Mouse (Mus musculus): ENCODE measurements at regions not wholly inside any gene's neighbourhood (a gene's known extent, or its start where the extent isn't known, plus 50 kb on each side); places are given as distances from the start of the nearest gene placed in this dataset.

- 44% methylated on average over 2 of the region's 2 CpGs for WGBS (ENCODE audit: insufficient replicate concordance)
- H3K27ac ChIP-seq (ENCODE audit: low read length), result no peak overlapping the region
- H3K9me3 ChIP-seq (replicated peaks; ENCODE audit: control insufficient read depth, low read length), result no peaks in the 10 kb centered on the region
- ATAC-seq (ENCODE audit: low read depth), result no peak
- H3K4me1 ChIP-seq (ENCODE audit: control insufficient read depth, low read depth, low read length), result no peaks in the 10 kb centered on the region
- no peak overlapping the region for H3K4me3 ChIP-seq (ENCODE audit: low read depth, low read length)
- no peaks in the 10 kb centered on the region for H3K27me3 ChIP-seq (ENCODE audit: control insufficient read depth, insufficient read depth, low read depth, low read length)
- no peak overlapping the region for H3K4me2 ChIP-seq (ENCODE audit: low read depth, low read length)
- H3K36me3 ChIP-seq (ENCODE audit: control insufficient read depth, insufficient read depth), result no peaks in the 10 kb centered on the region
- no peak overlapping the region for H3K9ac ChIP-seq (ENCODE audit: low read depth, low read length)
Measured at GRCm38 (mm10) chr12:99060702-99061101, 140.3 kb downstream of the Ttc8 start.

- WGBS (ENCODE audit: insufficient replicate concordance), result 69% methylated on average over 3 of the region's 3 CpGs
- Histone ChIP-seq H3K4me2 (ENCODE audit: low read depth, low read length) (no peak overlapping the region), H3K4me3 (ENCODE audit: low read depth, low read length) (no peak overlapping the region), H3K27ac (ENCODE audit: low read length) (no peak overlapping the region), H3K27me3 (ENCODE audit: control insufficient read depth, insufficient read depth, low read depth, low read length) (no peaks in the 10 kb centered on the region), H3K9ac (ENCODE audit: low read depth, low read length) (no peak overlapping the region), H3K4me1 (ENCODE audit: control insufficient read depth, low read depth, low read length) (no peaks in the 10 kb centered on the region), H3K9me3 (replicated peaks; ENCODE audit: control insufficient read depth, low read length) (no peaks in the 10 kb centered on the region), H3K36me3 (ENCODE audit: control insufficient read depth, insufficient read depth) (no peaks in the 10 kb centered on the region)
- no peak for ATAC-seq (ENCODE audit: low read depth)
Measured at GRCm38 (mm10) chr12:99063441-99063840, 143.1 kb downstream of the Ttc8 start.

GRCm38 (mm10) chr12:99063885-99064284 is 143.5 kb downstream of the Ttc8 start:
- no peak for ATAC-seq (ENCODE audit: low read depth)
- Histone ChIP-seq H3K27ac (ENCODE audit: low read length) (no peak overlapping the region), H3K27me3 (ENCODE audit: control insufficient read depth, insufficient read depth, low read depth, low read length) (no peaks in the 10 kb centered on the region), H3K4me2 (ENCODE audit: low read depth, low read length) (no peak overlapping the region), H3K4me3 (ENCODE audit: low read depth, low read length) (no peak overlapping the region), H3K36me3 (ENCODE audit: control insufficient read depth, insufficient read depth) (no peaks in the 10 kb centered on the region), H3K9me3 (replicated peaks; ENCODE audit: control insufficient read depth, low read length) (no peaks in the 10 kb centered on the region), H3K9ac (ENCODE audit: low read depth, low read length) (no peak overlapping the region), H3K4me1 (ENCODE audit: control insufficient read depth, low read depth, low read length) (no peaks in the 10 kb centered on the region)
- 56% methylated on average over 8 of the region's 8 CpGs for WGBS (ENCODE audit: insufficient replicate concordance)

- no peak overlapping the region for H3K27ac ChIP-seq (ENCODE audit: low read length)
- H3K4me1 ChIP-seq (ENCODE audit: control insufficient read depth, low read depth, low read length), result no peaks in the 10 kb centered on the region
- WGBS (ENCODE audit: insufficient replicate concordance), result 15% methylated on average over 3 of the region's 3 CpGs
- no peaks in the 10 kb centered on the region for H3K27me3 ChIP-seq (ENCODE audit: control insufficient read depth, insufficient read depth, low read depth, low read length)
- ATAC-seq (ENCODE audit: low read depth), result no peak
- H3K4me3 ChIP-seq (ENCODE audit: low read depth, low read length), result no peak overlapping the region
- no peak overlapping the region for H3K4me2 ChIP-seq (ENCODE audit: low read depth, low read length)
- H3K36me3 ChIP-seq (ENCODE audit: control insufficient read depth, insufficient read depth), result no peaks in the 10 kb centered on the region
- H3K9me3 ChIP-seq (replicated peaks; ENCODE audit: control insufficient read depth, low read length), result no peaks in the 10 kb centered on the region
- no peak overlapping the region for H3K9ac ChIP-seq (ENCODE audit: low read depth, low read length)
Measured at GRCm38 (mm10) chr12:99067962-99068361, 147.6 kb downstream of the Ttc8 start.

- H3K4me2 ChIP-seq (ENCODE audit: low read depth, low read length), result no peak overlapping the region
- ATAC-seq (ENCODE audit: low read depth), result no peak
- H3K4me1 ChIP-seq (ENCODE audit: control insufficient read depth, low read depth, low read length), result no peaks in the 10 kb centered on the region
- H3K36me3 ChIP-seq (ENCODE audit: control insufficient read depth, insufficient read depth), result no peaks in the 10 kb centered on the region
- no peak overlapping the region for H3K9ac ChIP-seq (ENCODE audit: low read depth, low read length)
- H3K27ac ChIP-seq (ENCODE audit: low read length), result no peak overlapping the region
- 42% methylated on average over 5 of the region's 5 CpGs for WGBS (ENCODE audit: insufficient replicate concordance)
- no peaks in the 10 kb centered on the region for H3K9me3 ChIP-seq (replicated peaks; ENCODE audit: control insufficient read depth, low read length)
- H3K27me3 ChIP-seq (ENCODE audit: control insufficient read depth, insufficient read depth, low read depth, low read length), result no peaks in the 10 kb centered on the region
- H3K4me3 ChIP-seq (ENCODE audit: low read depth, low read length), result no peak overlapping the region
Measured at GRCm38 (mm10) chr12:99073766-99074165, 153.4 kb downstream of the Ttc8 start.

- WGBS (ENCODE audit: insufficient replicate concordance), result 47% methylated on average over 3 of the region's 3 CpGs
- no peaks in the 10 kb centered on the region for H3K36me3 ChIP-seq (ENCODE audit: control insufficient read depth, insufficient read depth)
- H3K27ac ChIP-seq (ENCODE audit: low read length), result no peak overlapping the region
- H3K9me3 ChIP-seq (replicated peaks; ENCODE audit: control insufficient read depth, low read length), result no peaks in the 10 kb centered on the region
- no peaks in the 10 kb centered on the region for H3K27me3 ChIP-seq (ENCODE audit: control insufficient read depth, insufficient read depth, low read depth, low read length)
- no peak overlapping the region for H3K4me3 ChIP-seq (ENCODE audit: low read depth, low read length)
- ATAC-seq (ENCODE audit: low read depth), result no peak
- H3K4me1 ChIP-seq (ENCODE audit: control insufficient read depth, low read depth, low read length), result no peaks in the 10 kb centered on the region
- H3K4me2 ChIP-seq (ENCODE audit: low read depth, low read length), result no peak overlapping the region
- no peak overlapping the region for H3K9ac ChIP-seq (ENCODE audit: low read depth, low read length)
Measured at GRCm38 (mm10) chr12:99077366-99077765, 157.0 kb downstream of the Ttc8 start.

GRCm38 (mm10) chr12:99079873-99080272 is 159.5 kb downstream of the Ttc8 start:
- H3K27me3 ChIP-seq (ENCODE audit: control insufficient read depth, insufficient read depth, low read depth, low read length), result peaks cover 6% of the 10 kb centered on the region
- H3K9ac ChIP-seq (ENCODE audit: low read depth, low read length), result no peak overlapping the region
- H3K4me3 ChIP-seq (ENCODE audit: low read depth, low read length), result no peak overlapping the region
- no peaks in the 10 kb centered on the region for H3K9me3 ChIP-seq (replicated peaks; ENCODE audit: control insufficient read depth, low read length)
- WGBS (ENCODE audit: insufficient replicate concordance), result 41% methylated on average over 1 of the region's 1 CpGs
- no peaks in the 10 kb centered on the region for H3K36me3 ChIP-seq (ENCODE audit: control insufficient read depth, insufficient read depth)
- no peak overlapping the region for H3K27ac ChIP-seq (ENCODE audit: low read length)
- no peaks in the 10 kb centered on the region for H3K4me1 ChIP-seq (ENCODE audit: control insufficient read depth, low read depth, low read length)
- H3K4me2 ChIP-seq (ENCODE audit: low read depth, low read length), result no peak overlapping the region
- no peak for ATAC-seq (ENCODE audit: low read depth)

- Histone ChIP-seq H3K27me3 (ENCODE audit: control insufficient read depth, insufficient read depth, low read depth, low read length) (peaks cover 6% of the 10 kb centered on the region), H3K4me1 (ENCODE audit: control insufficient read depth, low read depth, low read length) (no peaks in the 10 kb centered on the region), H3K9ac (ENCODE audit: low read depth, low read length) (no peak overlapping the region), H3K4me2 (ENCODE audit: low read depth, low read length) (no peak overlapping the region), H3K27ac (ENCODE audit: low read length) (no peak overlapping the region), H3K4me3 (ENCODE audit: low read depth, low read length) (no peak overlapping the region), H3K36me3 (ENCODE audit: control insufficient read depth, insufficient read depth) (no peaks in the 10 kb centered on the region), H3K9me3 (replicated peaks; ENCODE audit: control insufficient read depth, low read length) (no peaks in the 10 kb centered on the region)
- 43% methylated on average over 11 of the region's 11 CpGs for WGBS (ENCODE audit: insufficient replicate concordance)
- ATAC-seq (ENCODE audit: low read depth), result no peak
Measured at GRCm38 (mm10) chr12:99083616-99084015, 163.2 kb downstream of the Ttc8 start.

GRCm38 (mm10) chr12:99084144-99084543 is 163.8 kb downstream of the Ttc8 start:
- WGBS (ENCODE audit: insufficient replicate concordance), result 4% methylated on average over 18 of the region's 18 CpGs

GRCm38 (mm10) chr12:99087286-99087685 is 166.9 kb downstream of the Ttc8 start:
- 37% methylated on average over 8 of the region's 8 CpGs for WGBS (ENCODE audit: insufficient replicate concordance)

More at GRCm38 (mm10) chr12:99084144-99084543, 163.8 kb downstream of the Ttc8 start:
- Histone ChIP-seq H3K9ac (ENCODE audit: low read depth, low read length) (no peak overlapping the region), H3K27ac (ENCODE audit: low read length) (no peak overlapping the region), H3K4me3 (ENCODE audit: low read depth, low read length) (no peak overlapping the region), H3K4me1 (ENCODE audit: control insufficient read depth, low read depth, low read length) (no peaks in the 10 kb centered on the region), H3K9me3 (replicated peaks; ENCODE audit: control insufficient read depth, low read length) (no peaks in the 10 kb centered on the region), H3K4me2 (ENCODE audit: low read depth, low read length) (no peak overlapping the region), H3K36me3 (ENCODE audit: control insufficient read depth, insufficient read depth) (no peaks in the 10 kb centered on the region), H3K27me3 (ENCODE audit: control insufficient read depth, insufficient read depth, low read depth, low read length) (peaks cover 6% of the 10 kb centered on the region)
- ATAC-seq (ENCODE audit: low read depth), result peak; percentile 66

More at GRCm38 (mm10) chr12:99087286-99087685, 166.9 kb downstream of the Ttc8 start:
- Histone ChIP-seq H3K4me2 (ENCODE audit: low read depth, low read length) (no peak overlapping the region), H3K4me3 (ENCODE audit: low read depth, low read length) (no peak overlapping the region), H3K36me3 (ENCODE audit: control insufficient read depth, insufficient read depth) (no peaks in the 10 kb centered on the region), H3K9me3 (replicated peaks; ENCODE audit: control insufficient read depth, low read length) (no peaks in the 10 kb centered on the region), H3K27me3 (ENCODE audit: control insufficient read depth, insufficient read depth, low read depth, low read length) (peaks cover 6% of the 10 kb centered on the region), H3K27ac (ENCODE audit: low read length) (no peak overlapping the region), H3K4me1 (ENCODE audit: control insufficient read depth, low read depth, low read length) (no peaks in the 10 kb centered on the region), H3K9ac (ENCODE audit: low read depth, low read length) (no peak overlapping the region)
- no peak for ATAC-seq (ENCODE audit: low read depth)
